In genomic region chr11:60139141-60139733, GRCm38 (mm10) we compare ENCODE assay signal across 8 mouse cellular contexts. TPM values are rescaled to one million over a fixed set of nuclear protein-coding genes. Genes with fewer than 3 reads are reported as not detected.
DNase-seq lines count a peak whose midpoint lies in the region; ATAC-seq and TF ChIP-seq lines count a peak whose summit lies in the region.

No protein-coding gene starts in this region.

- no peak for TF ChIP-seq EP300 in stomach, postnatal 0 days (optimal IDR thresholded peaks at IDR 0.05)

- no peak for DNase-seq in lung, adult 2 months
- no peak for DNase-seq in lung, postnatal 36 days
- DNase-seq in cerebellum, adult 8-10 months: peak; percentile 37
- peak; percentile 40 to 69 for DNase-seq in frontal cortex, postnatal 10 days (ENCODE audit: low spot score in 2 of 2)
- DNase-seq in layer of hippocampus, postnatal 25 days (ENCODE audit: extremely low spot score in 1 of 2, low spot score in 1 of 2): peak; percentile 37 to 43
- peak; percentile 91 for DNase-seq in midbrain, embryonic 11.5 days (ENCODE audit: low spot score, missing footprints)
- peak; percentile 51 for DNase-seq in stomach, postnatal 0 days (ENCODE audit: low spot score)
- no peak for DNase-seq in adrenal gland, postnatal 10 days

- H3K4me1 ChIP-seq in lung, adult 2 months (ENCODE audit: control insufficient read depth, insufficient read depth, low read length): peaks cover 7% of the 10 kb centered on the region; the same call in 1 of the 2 replicates
- peaks cover 25% of the 10 kb centered on the region for H3K4me1 ChIP-seq in midbrain, embryonic 11.5 days (ENCODE audit: control insufficient read depth, insufficient read depth, low read length)
- peaks cover 5% of the 10 kb centered on the region; the same call in 1 of the 2 replicates for H3K4me1 ChIP-seq in stomach, postnatal 0 days (replicated peaks; ENCODE audit: control insufficient read depth, insufficient read depth)

- no peak for TF ChIP-seq CTCF in lung, adult 2 months (IDR thresholded peaks at IDR 0.05; ENCODE audit: insufficient read depth, low read length)
- TF ChIP-seq CTCF in stomach, postnatal 0 days (IDR thresholded peaks at IDR 0.05; ENCODE audit: low read depth): no peak

- H3K27me3 ChIP-seq in midbrain, embryonic 11.5 days (ENCODE audit: control insufficient read depth, insufficient read depth, low read length): no peaks in the 10 kb centered on the region
- H3K27me3 ChIP-seq in stomach, postnatal 0 days (ENCODE audit: control insufficient read depth, insufficient read depth, low read length): no peaks in the 10 kb centered on the region

- H3K9me3 ChIP-seq in midbrain, embryonic 11.5 days (ENCODE audit: control insufficient read depth, low read length): no peaks in the 10 kb centered on the region
- H3K9me3 ChIP-seq in stomach, postnatal 0 days (ENCODE audit: control insufficient read depth, low read length): no peaks in the 10 kb centered on the region

- peak overlapping the region; percentile 66 for H3K27ac ChIP-seq in midbrain, embryonic 11.5 days (ENCODE audit: low read depth, low read length)
- H3K27ac ChIP-seq in stomach, postnatal 0 days (replicated peaks): peak overlapping the region; percentile 45; the same call in 1 of the 2 replicates

- no peaks in the 10 kb centered on the region; the same call in 1 of the 2 replicates for H3K36me3 ChIP-seq in midbrain, embryonic 11.5 days (ENCODE audit: control insufficient read depth, insufficient read depth, low read length)
- H3K36me3 ChIP-seq in stomach, postnatal 0 days (ENCODE audit: control insufficient read depth, insufficient read depth, low read length): no peaks in the 10 kb centered on the region

- H3K4me2 ChIP-seq in midbrain, embryonic 11.5 days: peak overlapping the region; percentile 67
- peak overlapping the region; percentile 89 for H3K4me2 ChIP-seq in stomach, postnatal 0 days (replicated peaks; ENCODE audit: low read depth)

- TF ChIP-seq POLR2A in lung, adult 2 months (IDR thresholded peaks at IDR 0.05; ENCODE audit: borderline replicate concordance, extremely low read depth, low read depth, low read length): no peak

- peak overlapping the region; percentile 93 for H3K9ac ChIP-seq in midbrain, embryonic 11.5 days (ENCODE audit: low read length)
- peak overlapping the region; percentile 73 for H3K9ac ChIP-seq in stomach, postnatal 0 days (ENCODE audit: low read length)

- ATAC-seq in midbrain, embryonic 11.5 days (ENCODE audit: low FRiP score): peak; percentile 67
- ATAC-seq in stomach, postnatal 0 days (ENCODE audit: low FRiP score, low TSS enrichment): peak; percentile 27

- peak overlapping the region; percentile 50 for H3K4me3 ChIP-seq in lung, adult 2 months (replicated peaks; ENCODE audit: extremely low read depth, low read depth, low read length)
- H3K4me3 ChIP-seq in midbrain, embryonic 11.5 days (ENCODE audit: low read depth, low read length): peak overlapping the region; percentile 69
- H3K4me3 ChIP-seq in stomach, postnatal 0 days (ENCODE audit: low read depth, low read length): peak overlapping the region; percentile 70

- 15% methylated on average over 24 of the region's 24 CpGs for WGBS in lung, adult 2 months
- 5% methylated on average over 24 of the region's 24 CpGs for WGBS in midbrain, embryonic 11.5 days
- WGBS in stomach, postnatal 0 days: 7% methylated on average over 24 of the region's 24 CpGs

RNA-seq across cellular contexts. Expression of gene Rai1, which starts 34.4 kb away (rescaled TPM):
- 46.4 and 47.3 TPM in 2 replicates for polyA plus RNA-seq in lung, adult 2 months (2012; rRNA removed)
- total RNA-seq in layer of hippocampus, postnatal 25 days (2021): 10 to 100 TPM; 60.2 to 76.4 TPM
- polyA plus RNA-seq in midbrain, embryonic 11.5 days (2014; fragmentation: Nextera tagmentation; extraction: Ambion mirVana): 19.0 and 23.9 TPM in 2 replicates
- 10.6 and 10.7 TPM in 2 replicates for polyA plus RNA-seq in stomach, postnatal 0 days (2015; fragmentation: Nextera tagmentation; extraction: Ambion mirVana)
- total RNA-seq in adrenal gland, postnatal 10 days (2021): 10 to 100 TPM; 34.8 to 53.0 TPM

Comparison
In these comparisons a context has a peak if more than half of its experiments do, and no peak if none do; other contexts are left out.
1. DNase-seq: peak in cerebellum, adult 8-10 months (single experiment), frontal cortex, postnatal 10 days (2 of 2), layer of hippocampus, postnatal 25 days (2 of 2), midbrain, embryonic 11.5 days (single experiment) and stomach, postnatal 0 days (single experiment); none in lung, adult 2 months (single experiment), lung, postnatal 36 days (single experiment) and adrenal gland, postnatal 10 days (single experiment).
2. Peak in every context shown above with its lines, with median percentiles within 50 percentile points of each other: H3K4me3 ChIP-seq.